Mouse (Mus musculus) kidney, adult 2 months (tissue): ENCODE data around the gene Dynll2.

Experiments
- CTCF ChIP-seq: fragments of 200-500 bp; conservative IDR thresholded peaks from 2 replicates; pipeline ENCODE4 v1.5.1; 2011; ENCODE audit warnings: low read depth, mild to moderate bottlenecking, control low read depth, low read length, moderate library complexity, mixed read lengths; ENCODE audit not compliant: insufficient read depth, insufficient read length
- POLR2A ChIP-seq: fragments of 200-500 bp; IDR thresholded peaks from one replicate; pipeline ENCODE4 v1.6.1; 2011; ENCODE audit warnings: low read depth, low read length, control low read depth

DNA sequence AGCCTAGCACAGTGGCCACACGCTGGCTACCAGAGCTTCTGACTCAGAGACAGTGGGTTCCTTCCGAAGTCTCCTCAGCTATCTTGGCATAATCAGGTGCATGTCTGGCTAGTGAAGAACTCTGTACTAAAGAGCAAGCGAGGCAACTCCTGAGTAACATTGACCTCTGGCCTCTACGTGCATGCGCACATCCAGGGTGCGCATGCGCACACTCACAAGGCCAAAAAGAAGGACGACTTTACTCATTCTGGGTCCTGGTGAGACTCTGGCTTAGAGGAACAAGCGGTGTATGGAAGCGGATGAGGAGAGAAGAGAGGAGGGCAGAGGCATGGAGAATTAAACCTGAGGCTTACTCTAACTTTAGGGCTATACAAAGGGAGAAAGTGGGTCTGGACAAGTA, 26.3 kb upstream of the Dynll2 start:
- TF ChIP-seq POLR2A (no peak), CTCF (no peak)
